Mouse (Mus musculus): ENCODE data around the gene Zfp428. TPM values are rescaled to one million over a fixed set of nuclear protein-coding genes. Genes with fewer than 3 reads are reported as not detected.

Gene Zfp428
- total and polyA plus RNA-seq, 3 experiments: 12.4 to 16.4 TPM; not detected in 1

DNA sequence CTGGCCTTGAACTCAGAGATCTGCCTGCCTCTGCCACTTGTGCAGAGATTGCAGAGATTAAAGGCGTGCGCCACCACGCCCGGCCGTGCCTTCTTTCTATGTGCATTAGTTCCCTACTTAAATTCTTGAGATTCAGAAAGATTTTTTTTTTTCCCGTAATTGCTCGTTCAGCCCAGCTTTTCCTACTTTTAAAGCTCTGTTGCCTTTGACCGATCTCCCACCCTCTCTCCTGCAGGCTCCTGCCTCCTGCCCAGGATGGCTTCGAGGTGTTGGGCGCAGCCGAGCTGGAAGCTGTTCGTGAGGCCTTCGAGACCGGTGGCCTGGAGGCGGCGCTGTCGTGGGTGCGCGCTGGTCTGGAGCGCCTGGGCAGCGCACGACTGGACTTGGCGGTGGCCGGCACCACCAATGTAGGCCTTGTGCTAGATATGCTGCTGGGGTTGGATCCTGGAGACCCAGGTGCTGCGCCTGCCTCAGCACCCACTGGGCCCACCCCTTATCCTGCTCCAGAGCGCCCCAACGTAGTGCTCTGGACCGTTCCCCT, 26.3 kb downstream of the Zfp428 start:
- H3K9me3 ChIP-seq (replicated peaks; ENCODE audit: insufficient read depth, low read length): no peaks in the 10 kb centered on the region
- H3K79me2 ChIP-seq (ENCODE audit: control insufficient read depth, insufficient read depth, low read length, poor library complexity): peaks cover 4% of the 10 kb centered on the region; the same call in 1 of the 2 replicates
- no peak overlapping the region for H3K4me3 ChIP-seq (ENCODE audit: control insufficient read depth in 1 of 2, insufficient read depth in 1 of 2, low read depth in 2 of 2, low read length in 2 of 2)
- H3K27ac ChIP-seq (ENCODE audit: control insufficient read depth, low read depth, low read length): no peak overlapping the region
- H3K36me3 ChIP-seq (ENCODE audit: control insufficient read depth in 1 of 2, insufficient read depth in 2 of 2, low read length in 2 of 2): peaks cover 0 to 14% of the 10 kb centered on the region in 2 experiments; a peak in 2 of 4 replicates
- H3K27me3 ChIP-seq (ENCODE audit: control insufficient read depth in 1 of 2, insufficient read depth in 2 of 2, low read length in 2 of 2): no peaks in the 10 kb centered on the region
- peaks cover 2 to 22% of the 10 kb centered on the region in 2 experiments for H3K4me1 ChIP-seq (ENCODE audit: control insufficient read depth in 1 of 2, insufficient read depth in 2 of 2, low read length in 2 of 2)
- no peak for TF ChIP-seq RCOR1 (IDR thresholded peaks at IDR 0.05; ENCODE audit: low read depth, low read length)
- no peak for TF ChIP-seq ZNF384 (IDR thresholded peaks at IDR 0.05; ENCODE audit: low read depth, low read length)
- TF ChIP-seq CHD2 (IDR thresholded peaks at IDR 0.05; ENCODE audit: low read length): no peak
- no peak for TF ChIP-seq KAT2A (conservative IDR thresholded peaks at IDR 0.05; ENCODE audit: low read depth, low read length)
- TF ChIP-seq ELF1 (IDR thresholded peaks at IDR 0.05; ENCODE audit: low read depth, low read length): no peak
- TF ChIP-seq EP300 (IDR thresholded peaks at IDR 0.05; ENCODE audit: low read depth in 1 of 2, low read length in 2 of 2): no peak
- no peak for TF ChIP-seq TBP (IDR thresholded peaks at IDR 0.05; ENCODE audit: low read depth, low read length)
- TF ChIP-seq MYB (IDR thresholded peaks at IDR 0.05; ENCODE audit: low read depth, low read length): no peak
- TF ChIP-seq E2F4 (IDR thresholded peaks at IDR 0.05; ENCODE audit: borderline replicate concordance, low read depth, low read length): no peak
- no peak for TF ChIP-seq JUND (IDR thresholded peaks at IDR 0.05; ENCODE audit: low read depth, low read length)
- TF ChIP-seq TCF12 (IDR thresholded peaks at IDR 0.05; ENCODE audit: low read depth, low read length): no peak
- TF ChIP-seq BHLHE40 (IDR thresholded peaks at IDR 0.05; ENCODE audit: borderline replicate concordance, low read depth, low read length): no peak
- TF ChIP-seq CTCF (IDR thresholded peaks at IDR 0.05 in 2 of 3, conservative IDR thresholded peaks at IDR 0.05 in 1 of 3; ENCODE audit: control insufficient read depth in 1 of 3, insufficient read depth in 1 of 3, low read depth in 2 of 3, low read length in 3 of 3, poor library complexity in 1 of 3, severe bottlenecking in 1 of 3): no peak
- no peak for TF ChIP-seq MAX (IDR thresholded peaks at IDR 0.05; ENCODE audit: low read length)
- no peak overlapping the region for H3K9ac ChIP-seq (ENCODE audit: control insufficient read depth, low read depth, low read length, poor library complexity, severe bottlenecking)
- no peak for DNase-seq (ENCODE audit: low read depth, low spot score)

DNA sequence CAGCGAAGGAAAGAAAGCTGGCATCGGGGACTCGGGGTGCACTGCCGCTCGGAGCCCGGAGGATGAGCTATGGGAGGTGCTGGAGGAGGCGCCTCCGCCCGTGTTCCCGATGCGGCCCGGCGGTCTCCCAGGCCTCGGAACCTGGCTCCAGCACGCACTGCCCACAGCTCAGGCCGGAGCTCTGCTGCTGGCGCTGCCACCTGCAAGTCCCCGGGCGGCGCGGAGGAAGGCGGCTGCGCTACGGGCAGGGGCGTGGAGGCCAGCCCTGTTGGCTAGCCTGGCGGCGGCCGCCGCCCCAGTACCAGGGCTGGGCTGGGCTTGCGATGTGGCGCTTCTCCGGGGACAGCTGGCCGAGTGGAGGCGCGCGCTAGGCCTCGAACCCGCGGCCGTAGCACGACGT, 27.0 kb downstream of the Zfp428 start:
- Histone ChIP-seq H3K27me3 (ENCODE audit: control insufficient read depth in 1 of 2, insufficient read depth in 2 of 2, low read length in 2 of 2) (no peaks in the 10 kb centered on the region), H3K4me1 (ENCODE audit: control insufficient read depth in 1 of 2, insufficient read depth in 2 of 2, low read length in 2 of 2) (peaks cover 0 to 15% of the 10 kb centered on the region in 2 experiments; a peak in 3 of 4 replicates), H3K27ac (ENCODE audit: control insufficient read depth, low read depth, low read length) (no peak overlapping the region), H3K9ac (ENCODE audit: control insufficient read depth, low read depth, low read length, poor library complexity, severe bottlenecking) (no peak overlapping the region), H3K36me3 (ENCODE audit: control insufficient read depth in 1 of 2, insufficient read depth in 2 of 2, low read length in 2 of 2) (peaks cover 0 to 7% of the 10 kb centered on the region in 2 experiments; a peak in 2 of 4 replicates), H3K9me3 (replicated peaks; ENCODE audit: insufficient read depth, low read length) (no peaks in the 10 kb centered on the region), H3K4me3 (ENCODE audit: control insufficient read depth in 1 of 2, insufficient read depth in 1 of 2, low read depth in 2 of 2, low read length in 2 of 2) (no peak overlapping the region), H3K79me2 (ENCODE audit: control insufficient read depth, insufficient read depth, low read length, poor library complexity) (peaks cover 4% of the 10 kb centered on the region; the same call in 1 of the 2 replicates)
- no peak for TF ChIP-seq MXI1 (IDR thresholded peaks at IDR 0.05; ENCODE audit: low read depth, low read length)
- no peak for TF ChIP-seq UBTF (IDR thresholded peaks at IDR 0.05; ENCODE audit: borderline replicate concordance, insufficient read depth, low read depth, low read length)
- no peak for TF ChIP-seq ZNF384 (IDR thresholded peaks at IDR 0.05; ENCODE audit: low read depth, low read length)
- no peak for TF ChIP-seq TBP (IDR thresholded peaks at IDR 0.05; ENCODE audit: low read depth, low read length)
- TF ChIP-seq MYC (IDR thresholded peaks at IDR 0.05; ENCODE audit: low read depth, low read length): no peak
- TF ChIP-seq E2F4 (IDR thresholded peaks at IDR 0.05; ENCODE audit: borderline replicate concordance, low read depth, low read length): no peak
- TF ChIP-seq EP300 (IDR thresholded peaks at IDR 0.05; ENCODE audit: low read depth in 1 of 2, low read length in 2 of 2): no peak
- no peak for TF ChIP-seq CHD2 (IDR thresholded peaks at IDR 0.05; ENCODE audit: low read length)
- TF ChIP-seq ZC3H11A (IDR thresholded peaks at IDR 0.05; ENCODE audit: low read depth, low read length): no peak
- TF ChIP-seq USF2 (IDR thresholded peaks at IDR 0.05; ENCODE audit: borderline replicate concordance in 1 of 2, insufficient read depth in 1 of 2, low read depth in 1 of 2, low read length in 2 of 2): no peak
- TF ChIP-seq POLR2AphosphoS5 (IDR thresholded peaks at IDR 0.05; ENCODE audit: borderline replicate concordance, low read depth, low read length): no peak
- no peak for TF ChIP-seq MEF2A (IDR thresholded peaks at IDR 0.05; ENCODE audit: extremely low read depth, insufficient replicate concordance, low read depth, low read length, poor library complexity, severe bottlenecking)
- no peak for TF ChIP-seq CHD1 (IDR thresholded peaks at IDR 0.05; ENCODE audit: low read depth, low read length)
- no peak for TF ChIP-seq MYB (IDR thresholded peaks at IDR 0.05; ENCODE audit: low read depth, low read length)
- no peak for TF ChIP-seq POLR2AphosphoS2 (IDR thresholded peaks at IDR 0.05; ENCODE audit: low read length)
- no peak for TF ChIP-seq MAZ (IDR thresholded peaks at IDR 0.05; ENCODE audit: low read depth, low read length)
- TF ChIP-seq RCOR1 (IDR thresholded peaks at IDR 0.05; ENCODE audit: low read depth, low read length): no peak
- TF ChIP-seq GATA1 (IDR thresholded peaks at IDR 0.05; ENCODE audit: low read depth, low read length): no peak
- no peak for DNase-seq (ENCODE audit: low read depth, low spot score)
